Mouse (Mus musculus) hindbrain, embryonic 14.5 days (tissue): ENCODE results near the gene Coa4. TPM values are rescaled to one million over a fixed set of nuclear protein-coding genes. Genes with fewer than 3 reads are reported as not detected.
"Not testable (repeated sequence)": the region's sequence is repeated elsewhere in the genome, so short reads cannot be mapped to it uniquely, and the experiment has no call there.

Source experiments
- ATAC-seq: fragments of 200-750 bp; cut with Nextera tagmentation; 2 replicates; pipeline ENCODE4 v1.8.0; 2017; ENCODE audit warnings: moderate number of reproducible peaks, mild to moderate bottlenecking, moderate TSS enrichment, moderate library complexity; ENCODE audit not compliant: low FRiP score
- DNase-seq: peaks from one replicate; pipeline ENCODE4 v3.0.0-alpha.2; 2015; ENCODE audit warnings: low spot score
- H3K27ac ChIP-seq: fragments of 300-500 bp; sonication (generic); 2 replicates; pipeline ENCODE4 v1.5.1; 2014; ENCODE audit warnings: mild to moderate bottlenecking, moderate library complexity
- H3K27me3 ChIP-seq: fragments of 300-500 bp; sonication (generic); 2 replicates; pipeline ENCODE4 v1.6.1; 2014; ENCODE audit warnings: mild to moderate bottlenecking, low read length, mixed read lengths; ENCODE audit not compliant: control insufficient read depth, insufficient read depth
- H3K36me3 ChIP-seq: fragments of 300-500 bp; sonication (generic); replicated peaks from 2 replicates; pipeline ENCODE4 v1.6.1; 2014; ENCODE audit not compliant: control insufficient read depth, insufficient read depth
- H3K4me1 ChIP-seq: fragments of 300-500 bp; sonication (generic); replicated peaks from 2 replicates; pipeline ENCODE4 v1.6.1; 2014; ENCODE audit warnings: antibody characterized with exemption, low read length, mixed read lengths; ENCODE audit not compliant: control insufficient read depth, insufficient read depth
- H3K4me2 ChIP-seq: fragments of 300-500 bp; sonication (generic); replicated peaks from 2 replicates; pipeline ENCODE4 v1.6.1; 2014; ENCODE audit warnings: mild to moderate bottlenecking, moderate library complexity
- H3K4me3 ChIP-seq: fragments of 300-500 bp; sonication (generic); replicated peaks from 2 replicates; pipeline ENCODE4 v1.5.1; 2014; ENCODE audit warnings: mild to moderate bottlenecking, low read length
- H3K9ac ChIP-seq: fragments of 300-500 bp; sonication (generic); 2 replicates; pipeline ENCODE4 v1.6.1; 2014
- H3K9me3 ChIP-seq: fragments of 300-500 bp; sonication (generic); 2 replicates; pipeline ENCODE4 v1.6.1; 2016; ENCODE audit warnings: low read length; ENCODE audit not compliant: control insufficient read depth
- WGBS: fragments of 180-500 bp; shearing (Covaris S2); extraction: QIAGEN DNeasy Blood & Tissue Kit; methylation state at CpG from one replicate; pipeline ENCODE4 v1.1.7; 2014; 5-methylcytosine and 5-hydroxymethylcytosine counted together
- polyA plus RNA-seq: library from polyadenylated mRNA; unstranded; fragments of >200 nt; fragmentation: Nextera tagmentation; extraction: Ambion mirVana; gene quantifications from 2 replicates; pipeline ENCODE4 v1.2.1, GENCODE M21; 2014

Gene Coa4
- polyA plus RNA-seq, 1 experiment from 2014 or later = 16.9 TPM

DNA sequence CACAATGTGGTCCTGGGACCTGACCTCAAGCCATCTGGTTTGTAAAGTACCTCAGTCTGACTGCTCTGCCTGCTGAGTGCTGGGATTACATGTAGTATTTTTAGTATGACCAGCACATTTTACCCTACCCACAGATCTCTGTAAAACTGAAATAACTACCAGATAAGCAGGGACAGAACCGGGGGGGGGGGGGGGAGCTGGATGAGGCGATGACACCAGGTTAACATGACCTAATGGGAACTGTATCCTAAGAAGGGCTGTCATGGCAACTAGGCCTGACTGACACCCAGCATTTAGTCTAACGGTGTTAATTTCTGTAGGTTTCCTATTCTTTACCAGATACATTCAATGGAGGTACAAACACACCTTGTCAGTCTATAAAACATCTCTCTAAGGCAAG, 12.9 kb downstream of the Coa4 start:
- no peaks in the 10 kb centered on the region for H3K27me3 ChIP-seq
- no peak for ATAC-seq
- H3K9ac ChIP-seq = no peak overlapping the region
- H3K4me1 ChIP-seq = 0 out of 2 replicates have a peak, but pooled peaks cover under 1% of the 10 kb centered on the region
- H3K9me3 ChIP-seq = no peaks in the 10 kb centered on the region
- WGBS = 96% methylated on average over 3 of the region's 3 CpGs
- no peak overlapping the region for H3K4me3 ChIP-seq
- peaks cover 29% of the 10 kb centered on the region for H3K36me3 ChIP-seq
- no peak for DNase-seq
- no peak overlapping the region for H3K4me2 ChIP-seq
- no peak overlapping the region for H3K27ac ChIP-seq

DNA sequence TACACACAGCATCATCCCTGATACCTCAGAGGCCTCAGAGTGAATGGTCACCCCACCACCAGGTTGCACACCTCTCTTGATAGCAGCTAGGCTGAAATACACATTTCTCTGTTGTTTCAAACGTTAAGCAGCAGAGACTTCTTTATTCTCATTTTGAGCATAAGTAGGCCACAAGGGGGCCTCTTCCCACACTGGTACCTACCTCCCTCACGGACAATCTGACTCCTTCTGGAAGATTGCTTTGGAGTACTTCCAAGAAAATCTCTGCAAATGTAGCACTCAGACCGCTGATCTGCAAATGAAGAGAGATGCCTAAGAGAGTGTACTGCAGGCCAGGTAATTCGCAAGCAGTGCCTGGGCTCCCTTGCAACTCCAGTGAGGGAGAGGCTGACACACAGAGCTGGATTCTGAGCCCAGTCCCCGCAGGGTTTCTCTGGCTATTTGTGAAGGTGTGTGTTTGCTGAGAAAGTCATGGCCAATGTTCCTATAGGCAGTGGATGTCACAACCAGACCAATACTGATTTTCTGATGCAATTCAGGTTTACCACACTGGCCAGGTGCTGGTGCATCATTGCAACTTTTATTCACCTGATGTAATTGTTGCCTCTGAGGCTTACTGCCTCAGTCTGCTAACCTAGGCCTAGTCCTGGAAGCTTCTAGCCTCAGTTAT, 13.6 kb downstream of the Coa4 start:
- no peak overlapping the region for H3K27ac ChIP-seq
- H3K4me2 ChIP-seq = no peak overlapping the region
- H3K9ac ChIP-seq = no peak overlapping the region
- H3K4me3 ChIP-seq = no peak overlapping the region
- no peaks in the 10 kb centered on the region for H3K9me3 ChIP-seq
- H3K36me3 ChIP-seq = peaks cover 29% of the 10 kb centered on the region
- WGBS = 57% methylated on average over 5 of the region's 5 CpGs
- DNase-seq = no peak
- H3K4me1 ChIP-seq = peaks cover 7% of the 10 kb centered on the region; the same call in 1 of the 2 replicates
- no peak for ATAC-seq
- H3K27me3 ChIP-seq = no peaks in the 10 kb centered on the region

DNA sequence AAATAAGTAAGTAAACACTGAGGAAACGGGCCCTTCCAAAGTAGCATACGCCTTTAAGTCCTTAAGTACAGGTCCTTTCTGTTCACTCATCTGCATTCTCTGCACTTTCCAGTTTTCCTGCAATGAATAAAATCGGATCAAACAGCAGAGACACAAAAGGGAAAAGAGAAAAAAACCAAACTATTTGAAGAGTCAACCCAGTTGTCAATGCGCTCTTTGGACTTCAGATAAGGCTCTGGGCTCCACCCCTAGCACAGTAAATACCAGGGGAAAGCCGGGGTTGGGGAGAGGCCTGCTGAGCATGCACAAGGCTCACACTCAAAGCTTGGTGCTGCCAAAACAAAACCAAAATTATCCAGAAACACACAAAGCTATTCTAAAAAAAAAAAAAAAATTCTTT, 18.1 kb downstream of the Coa4 start:
- no peak overlapping the region for H3K9ac ChIP-seq
- ATAC-seq (no peak), DNase-seq (no peak)
- WGBS = 52% methylated on average over 5 of the region's 5 CpGs
- H3K27ac ChIP-seq = peak overlapping the region; percentile 90
- H3K4me2 ChIP-seq = no peak overlapping the region; the same call in 1 of the 2 replicates
- peaks cover 8% of the 10 kb centered on the region; the same call in 1 of the 2 replicates for H3K36me3 ChIP-seq
- peaks cover 11% of the 10 kb centered on the region; the same call in 1 of the 2 replicates for H3K4me1 ChIP-seq
- H3K4me3 ChIP-seq = no peak overlapping the region
- H3K9me3 ChIP-seq = no peaks in the 10 kb centered on the region
- H3K27me3 ChIP-seq = no peaks in the 10 kb centered on the region

DNA sequence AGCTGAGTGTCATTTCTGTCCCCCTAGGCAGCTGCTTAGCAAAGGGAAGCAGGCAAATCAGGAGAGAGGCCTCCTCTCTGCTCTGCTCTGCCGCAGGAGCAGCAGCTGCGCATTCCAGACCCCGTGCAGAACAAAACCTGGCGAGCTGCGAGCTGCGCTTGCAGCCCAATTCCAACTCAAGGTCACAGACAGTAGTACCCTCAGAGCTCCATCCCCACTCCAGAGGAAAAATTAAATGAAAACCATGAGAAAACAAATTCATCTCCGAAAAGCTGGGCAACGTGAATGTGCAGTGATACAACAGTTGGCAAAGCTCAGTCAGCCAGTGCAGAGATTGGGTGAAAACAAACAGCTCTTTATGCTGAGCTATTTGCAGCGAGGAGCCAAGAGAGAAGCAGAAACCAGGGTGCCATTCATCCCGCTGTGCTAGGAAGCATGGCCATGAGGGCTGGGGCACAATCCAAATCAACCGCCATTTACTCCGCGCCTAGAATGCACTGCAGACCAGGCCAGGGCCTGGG, 18.6 kb downstream of the Coa4 start:
- peaks cover 11% of the 10 kb centered on the region; the same call in 1 of the 2 replicates for H3K4me1 ChIP-seq
- H3K36me3 ChIP-seq = peaks cover 8% of the 10 kb centered on the region; the same call in 1 of the 2 replicates
- 20% methylated on average over 13 of the region's 13 CpGs for WGBS
- H3K4me3 ChIP-seq = no peak overlapping the region
- no peaks in the 10 kb centered on the region for H3K27me3 ChIP-seq
- H3K27ac ChIP-seq = peak overlapping the region; percentile 90
- no peaks in the 10 kb centered on the region for H3K9me3 ChIP-seq
- peak overlapping the region; percentile 42 for H3K4me2 ChIP-seq
- peak overlapping the region; percentile 31 for H3K9ac ChIP-seq
- ATAC-seq (peak; percentile 88), DNase-seq (peak; percentile 64)

DNA sequence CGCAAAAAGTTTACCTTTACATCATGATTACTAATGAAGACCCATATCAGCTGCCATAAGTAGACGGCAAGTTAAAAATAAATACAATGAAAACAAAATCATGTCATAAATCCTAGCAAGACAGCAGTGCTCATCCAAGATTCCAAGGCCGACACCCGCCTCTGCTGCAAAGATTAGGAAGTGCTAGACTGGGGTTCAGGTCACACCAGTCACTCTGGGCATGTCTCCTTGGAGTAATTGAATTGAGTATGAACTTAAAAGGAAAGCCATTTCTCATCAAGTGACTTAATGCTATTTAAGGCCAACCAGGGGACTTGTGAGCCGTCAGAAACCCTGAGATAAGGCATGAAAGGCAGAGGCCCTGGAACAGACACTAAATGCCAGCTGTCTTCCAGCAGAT, 20.4 kb downstream of the Coa4 start:
- Histone ChIP-seq H3K9me3 (no peaks in the 10 kb centered on the region), H3K27me3 (no peaks in the 10 kb centered on the region), H3K27ac (no peak overlapping the region), H3K4me3 (no peak overlapping the region), H3K4me2 (no peak overlapping the region), H3K4me1 (peaks cover 13% of the 10 kb centered on the region), H3K36me3 (peaks cover 4% of the 10 kb centered on the region; the same call in 1 of the 2 replicates), H3K9ac (no peak overlapping the region)
- no peak for ATAC-seq
- WGBS = 86% methylated on average over 5 of the region's 5 CpGs
- DNase-seq = no peak

DNA sequence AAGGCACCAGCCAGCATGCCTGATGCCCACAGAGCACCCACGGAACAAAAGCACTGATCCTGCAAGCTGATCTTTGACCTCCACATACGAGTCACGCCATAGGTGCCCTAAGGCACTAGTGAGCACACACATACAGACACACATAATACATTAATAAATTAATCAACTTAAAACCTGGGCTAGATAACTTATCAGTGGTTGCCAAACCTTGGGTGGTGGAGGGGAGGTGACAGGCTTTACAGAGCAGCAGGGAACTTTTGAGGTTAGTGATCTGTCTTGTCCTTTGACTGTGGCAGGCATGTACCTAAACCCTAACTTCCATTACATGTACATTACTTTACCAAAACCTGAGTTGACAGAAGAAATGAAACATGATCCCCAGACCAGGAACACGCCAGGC, 22.5 kb downstream of the Coa4 start:
- no peak for ATAC-seq

DNA sequence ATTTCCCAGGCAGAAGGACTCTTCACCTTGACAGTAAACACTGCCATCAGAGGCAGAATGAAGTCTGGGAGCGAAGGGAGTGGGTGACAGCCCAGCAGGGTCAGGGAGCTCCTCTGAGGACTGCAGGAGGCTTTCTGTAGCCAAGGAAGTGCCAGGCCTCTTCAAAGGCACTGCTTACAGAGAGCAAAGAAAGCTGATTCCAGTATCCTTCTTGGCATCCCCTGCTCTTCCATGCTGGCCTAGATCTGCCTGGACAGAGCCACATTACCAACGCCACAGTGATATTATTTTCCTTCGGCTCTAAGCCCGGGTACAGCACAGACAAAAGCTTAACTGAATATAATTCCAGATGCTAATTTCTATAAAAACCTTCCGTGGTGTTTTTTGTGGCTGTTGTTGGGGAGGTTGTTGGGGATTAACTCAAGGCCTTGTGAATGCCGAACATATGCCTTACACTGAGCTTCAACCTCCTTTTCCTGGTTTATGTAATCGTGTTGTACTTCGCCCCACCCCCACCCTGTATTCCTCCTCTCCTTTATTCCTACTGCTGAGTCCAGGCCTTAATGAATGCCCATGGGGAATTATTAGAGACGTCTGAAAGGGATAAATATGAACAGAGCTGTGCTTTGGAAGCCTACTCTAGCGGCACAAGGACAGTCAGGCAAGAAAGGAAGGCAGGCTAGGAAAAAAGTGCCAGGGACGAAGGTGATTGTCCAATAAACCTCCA, 25.2 kb downstream of the Coa4 start:
- 56% methylated on average over 11 of the region's 11 CpGs for WGBS
- no peak overlapping the region for H3K4me2 ChIP-seq
- no peaks in the 10 kb centered on the region for H3K9me3 ChIP-seq
- no peak overlapping the region for H3K4me3 ChIP-seq
- peak overlapping the region; percentile 58 for H3K27ac ChIP-seq
- no peak for DNase-seq
- peaks cover 11% of the 10 kb centered on the region; the same call in 1 of the 2 replicates for H3K36me3 ChIP-seq
- no peaks in the 10 kb centered on the region for H3K27me3 ChIP-seq
- no peak for ATAC-seq
- peaks cover 8% of the 10 kb centered on the region; the same call in 1 of the 2 replicates for H3K4me1 ChIP-seq
- H3K9ac ChIP-seq = no peak overlapping the region; the same call in 1 of the 2 replicates

More for the DNA sequence above, 22.5 kb downstream of the Coa4 start:
- Histone ChIP-seq H3K27ac (no peak overlapping the region), H3K4me1 (peaks cover 18% of the 10 kb centered on the region), H3K9ac (no peak overlapping the region), H3K27me3 (no peaks in the 10 kb centered on the region), H3K4me2 (no peak overlapping the region), H3K36me3 (peaks cover 6% of the 10 kb centered on the region; the same call in 1 of the 2 replicates), H3K9me3 (no peaks in the 10 kb centered on the region), H3K4me3 (no peak overlapping the region)
- DNase-seq = no peak
- 88% methylated on average over 4 of the region's 4 CpGs for WGBS

DNA sequence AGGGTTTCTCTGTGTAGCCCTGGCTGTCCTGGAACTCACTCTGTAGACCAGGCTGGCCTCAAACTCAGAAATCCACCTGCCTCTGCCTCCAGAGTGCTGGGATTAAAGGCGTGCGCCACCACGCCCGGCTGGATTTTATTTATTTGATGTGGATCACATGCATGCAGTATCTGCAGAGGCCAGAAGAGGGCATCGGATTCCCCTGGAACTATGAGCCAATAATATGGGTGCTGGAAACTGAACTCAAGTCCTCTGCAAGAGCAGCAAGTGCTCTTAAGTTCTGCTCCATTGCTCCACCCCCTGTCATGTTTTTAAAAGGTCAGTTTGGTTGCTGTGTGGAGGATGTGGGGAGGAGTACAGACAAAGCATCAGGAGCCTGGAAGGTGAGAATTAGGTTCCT, 30.4 kb downstream of the Coa4 start:
- not testable (repeated sequence) for H3K27ac ChIP-seq, ATAC-seq, DNase-seq

DNA sequence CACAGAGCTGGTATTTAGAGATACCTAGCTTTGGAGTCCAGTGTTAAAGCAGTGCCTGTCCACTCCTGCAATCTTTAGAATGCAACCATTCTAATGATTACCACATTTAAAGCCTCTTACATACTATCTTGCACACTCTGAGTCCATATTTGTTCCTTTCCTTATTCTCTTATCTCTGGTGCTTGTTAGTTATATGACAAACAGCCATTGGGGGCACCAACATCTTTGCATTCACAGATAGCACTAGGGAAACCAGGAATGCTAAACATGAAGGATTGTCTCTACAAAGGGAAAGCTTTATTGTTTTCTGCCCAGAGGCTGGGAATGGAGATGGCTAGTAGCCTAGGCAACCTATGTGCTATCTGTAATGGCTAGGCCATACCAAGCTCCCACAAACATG, 33.0 kb downstream of the Coa4 start:
- ATAC-seq (no peak), DNase-seq (no peak)
- Histone ChIP-seq H3K9me3 (no peaks in the 10 kb centered on the region), H3K4me1 (no peaks in the 10 kb centered on the region), H3K27me3 (no peaks in the 10 kb centered on the region), H3K36me3 (peaks cover 10% of the 10 kb centered on the region; the same call in 1 of the 2 replicates), H3K9ac (no peak overlapping the region), H3K4me2 (no peak overlapping the region), H3K4me3 (no peak overlapping the region), H3K27ac (no peak overlapping the region)

More for the DNA sequence above, 30.4 kb downstream of the Coa4 start:
- H3K4me3 ChIP-seq, H3K9me3 ChIP-seq, H3K9ac ChIP-seq, H3K27me3 ChIP-seq, H3K4me1 ChIP-seq, H3K36me3 ChIP-seq, H3K4me2 ChIP-seq: not testable (repeated sequence)
- WGBS = 73% methylated on average over 5 of the region's 5 CpGs
